Mouse (Mus musculus) ES-Bruce4 (cell line): ENCODE data around the gene 1700025G04Rik. TPM values are rescaled to one million over a fixed set of nuclear protein-coding genes. Genes with fewer than 3 reads are reported as not detected.

Experiments
- H3K27ac ChIP-seq: 2 replicates; pipeline ENCODE4 v1.5.1; 2012; ENCODE audit warnings: low read length, inconsistent platforms; ENCODE audit not compliant: insufficient read depth
- H3K27me3 ChIP-seq: 2 replicates; pipeline ENCODE4 v1.6.1; 2012; ENCODE audit warnings: mild to moderate bottlenecking, low read length, inconsistent platforms; ENCODE audit not compliant: control insufficient read depth, poor library complexity, insufficient read depth, severe bottlenecking
- H3K36me3 ChIP-seq: 2 replicates; pipeline ENCODE4 v1.6.1; 2012; ENCODE audit warnings: inconsistent platforms, mild to moderate bottlenecking, low read length, moderate library complexity; ENCODE audit not compliant: control insufficient read depth, poor library complexity, insufficient read depth, severe bottlenecking
- H3K4me1 ChIP-seq: one replicate; pipeline ENCODE4 v1.8.1; 2011; ENCODE audit warnings: low read length; ENCODE audit not compliant: control insufficient read depth, insufficient read depth
- H3K4me3 ChIP-seq: 2 replicates; pipeline ENCODE4 v1.5.1; 2011; ENCODE audit warnings: low read depth, mild to moderate bottlenecking, low read length
- H3K9ac ChIP-seq: 2 replicates; pipeline ENCODE4 v1.6.1; 2012; ENCODE audit warnings: low read depth, mild to moderate bottlenecking, inconsistent platforms; ENCODE audit not compliant: poor library complexity, severe bottlenecking
- H3K9me3 ChIP-seq: replicated peaks from 2 replicates; pipeline ENCODE4 v1.6.1; 2012; ENCODE audit warnings: mild to moderate bottlenecking, low read length, inconsistent platforms; ENCODE audit not compliant: control insufficient read depth, poor library complexity, insufficient read depth, severe bottlenecking
- CTCF ChIP-seq: IDR thresholded peaks from one replicate; pipeline ENCODE4 v1.8.1; 2011; ENCODE audit warnings: low read depth, low read length
- EP300 ChIP-seq: IDR thresholded peaks from 2 replicates; pipeline ENCODE4 v1.6.1; 2011; ENCODE audit warnings: low read depth, low read length; ENCODE audit not compliant: insufficient read depth
- POLR2A ChIP-seq: IDR thresholded peaks from one replicate; pipeline ENCODE4 v1.8.1; 2011; ENCODE audit warnings: low read length; ENCODE audit not compliant: insufficient read depth
- polyA plus RNA-seq: library from polyadenylated mRNA; stranded (reverse); fragments of >200 nt; gene quantifications from 2 replicates; pipeline ENCODE4 v1.2.4, GENCODE M21; 2011; ENCODE audit warnings: low read depth; ENCODE audit not compliant: missing spikeins, insufficient read depth, insufficient read length

1700025G04Rik gene
- polyA plus RNA-seq, 1 experiment: 14.3 TPM

DNA sequence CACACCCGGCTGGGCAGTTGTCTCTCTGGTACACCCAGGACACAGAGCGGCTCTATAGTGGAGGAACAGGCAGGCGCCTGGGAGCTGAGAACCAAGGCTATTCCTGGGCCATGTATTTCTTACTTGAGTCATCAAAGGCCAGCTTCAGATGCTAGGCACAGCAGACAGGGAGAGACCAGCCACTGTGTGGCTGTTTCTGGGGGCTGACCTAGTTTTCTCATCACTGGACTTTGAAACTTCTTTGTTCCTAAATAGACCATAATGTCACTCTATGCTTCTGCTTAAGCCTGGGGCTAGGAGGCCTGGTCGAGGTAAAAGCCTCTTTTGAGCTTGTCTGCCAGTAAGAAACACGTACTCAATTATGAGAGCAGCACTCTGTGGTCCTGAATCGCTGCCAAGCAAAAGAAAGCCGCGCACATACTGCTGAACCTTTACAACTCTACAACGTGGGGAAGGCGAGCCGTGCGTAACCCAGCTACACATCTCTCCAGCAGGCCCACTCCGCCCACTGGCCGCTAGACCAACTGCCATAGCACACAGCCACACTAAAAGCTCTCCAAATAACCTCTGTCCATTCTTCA lies 199.8 kb downstream of the 1700025G04Rik start:
- H3K36me3 ChIP-seq: no peaks in the 10 kb centered on the region
- no peak overlapping the region for H3K27ac ChIP-seq
- no peak for TF ChIP-seq EP300
- TF ChIP-seq POLR2A: no peak
- no peak for TF ChIP-seq CTCF
- H3K27me3 ChIP-seq: no peaks in the 10 kb centered on the region
- no peak overlapping the region for H3K9ac ChIP-seq
- H3K4me3 ChIP-seq: no peak overlapping the region
- H3K4me1 ChIP-seq: no peaks in the 10 kb centered on the region
- no peaks in the 10 kb centered on the region for H3K9me3 ChIP-seq

DNA sequence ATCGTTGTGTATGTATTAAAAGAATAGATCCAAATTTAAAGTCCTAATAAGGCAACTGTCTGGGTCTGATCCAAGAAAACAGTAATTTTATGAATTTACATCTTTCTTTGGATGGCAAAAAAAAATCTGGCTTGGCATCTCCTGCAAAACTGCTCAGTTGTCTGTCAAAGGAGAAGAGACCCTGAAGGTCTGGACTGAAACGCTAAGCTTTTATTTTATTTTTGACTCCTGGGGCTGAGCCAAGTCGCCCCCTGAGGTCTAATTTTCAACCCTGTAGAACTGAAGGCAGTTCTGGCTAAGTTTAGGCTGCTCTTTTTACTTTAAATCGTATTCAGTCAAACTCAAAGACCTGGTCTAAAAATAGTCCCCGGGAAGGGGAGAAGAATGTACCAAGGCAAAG lies 202.3 kb downstream of the 1700025G04Rik start:
- H3K27me3 ChIP-seq: no peaks in the 10 kb centered on the region
- no peaks in the 10 kb centered on the region for H3K36me3 ChIP-seq
- TF ChIP-seq POLR2A (no peak), CTCF (no peak), EP300 (no peak)
- H3K9ac ChIP-seq: no peak overlapping the region
- H3K4me3 ChIP-seq: no peak overlapping the region
- no peaks in the 10 kb centered on the region for H3K4me1 ChIP-seq
- H3K27ac ChIP-seq: no peak overlapping the region
- no peaks in the 10 kb centered on the region for H3K9me3 ChIP-seq

- Histone ChIP-seq H3K27ac (no peak overlapping the region), H3K4me3 (no peak overlapping the region), H3K9me3 (no peaks in the 10 kb centered on the region), H3K27me3 (no peaks in the 10 kb centered on the region), H3K4me1 (no peaks in the 10 kb centered on the region), H3K36me3 (no peaks in the 10 kb centered on the region), H3K9ac (no peak overlapping the region)
- no peak for TF ChIP-seq CTCF
- no peak for TF ChIP-seq EP300
- TF ChIP-seq POLR2A: no peak
Measured at GRCm38 (mm10) chr1:151887126-151887525, 202.8 kb downstream of the 1700025G04Rik start.

- no peaks in the 10 kb centered on the region for H3K36me3 ChIP-seq
- no peak overlapping the region for H3K4me3 ChIP-seq
- H3K27ac ChIP-seq: no peak overlapping the region
- peaks cover 2% of the 10 kb centered on the region for H3K4me1 ChIP-seq
- H3K9ac ChIP-seq: no peak overlapping the region
- no peaks in the 10 kb centered on the region for H3K9me3 ChIP-seq
- no peak for TF ChIP-seq POLR2A
- TF ChIP-seq EP300: no peak
- TF ChIP-seq CTCF: no peak
- H3K27me3 ChIP-seq: no peaks in the 10 kb centered on the region
Measured at GRCm38 (mm10) chr1:151886171-151886570, 203.8 kb downstream of the 1700025G04Rik start.

GRCm38 (mm10) chr1:151881253-151881652 lies 208.7 kb downstream of the 1700025G04Rik start:
- no peak for TF ChIP-seq POLR2A
- TF ChIP-seq EP300: no peak
- no peak for TF ChIP-seq CTCF

GRCm38 (mm10) chr1:151880731-151881130 lies 209.2 kb downstream of the 1700025G04Rik start:
- TF ChIP-seq POLR2A (no peak), CTCF (no peak), EP300 (no peak)
- Histone ChIP-seq H3K4me1 (peaks cover 4% of the 10 kb centered on the region), H3K36me3 (no peaks in the 10 kb centered on the region), H3K9ac (no peak overlapping the region), H3K27me3 (no peaks in the 10 kb centered on the region), H3K27ac (no peak overlapping the region), H3K9me3 (no peaks in the 10 kb centered on the region), H3K4me3 (no peak overlapping the region)

More at GRCm38 (mm10) chr1:151881253-151881652, 208.7 kb downstream of the 1700025G04Rik start:
- Histone ChIP-seq H3K27me3 (no peaks in the 10 kb centered on the region), H3K4me3 (no peak overlapping the region), H3K4me1 (peaks cover 4% of the 10 kb centered on the region), H3K9ac (no peak overlapping the region), H3K9me3 (no peaks in the 10 kb centered on the region), H3K27ac (no peak overlapping the region), H3K36me3 (no peaks in the 10 kb centered on the region)
